In the genomic region with DNA sequence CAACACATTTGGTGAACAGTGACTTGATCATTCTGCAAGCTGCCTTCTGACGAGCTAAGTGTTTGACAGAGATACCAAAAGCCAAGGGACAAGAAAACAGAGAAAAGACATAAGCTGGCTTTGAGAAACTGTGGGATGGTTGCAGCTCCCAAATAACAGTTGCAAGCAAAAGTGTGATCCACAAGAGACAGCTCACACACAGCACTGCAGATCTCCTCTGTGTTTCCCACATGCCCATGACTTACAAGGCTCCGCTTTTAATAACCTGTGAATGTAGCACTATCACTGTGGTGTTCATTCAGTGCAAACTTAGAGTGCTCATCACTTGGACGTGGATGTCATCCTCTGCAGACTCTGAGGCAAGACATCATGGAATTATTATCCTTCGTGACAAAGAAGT, we compare ENCODE assay signal across 19 mouse cellular contexts.
"Had no signal": no experiment of that assay in that cellular context is flagged by ENCODE, and none has a peak within 500 bp of the region (broad histone marks: within the 10 kb centered on the region; RNA-seq: fewer than 3 reads in every experiment).

No protein-coding gene starts in this region.

- H3K9me3 ChIP-seq: midbrain, embryonic 10.5 days; midbrain, embryonic 12.5 days; neural tube, embryonic 13.5 days; neural tube, embryonic 15.5 days had no signal

- H3K4me1 ChIP-seq: midbrain, embryonic 12.5 days; neural tube, embryonic 13.5 days had no signal

- H3K4me3 ChIP-seq: midbrain, embryonic 10.5 days; midbrain, embryonic 12.5 days; myocyte; neural tube, embryonic 13.5 days; neural tube, embryonic 15.5 days had no signal

- H3K36me3 ChIP-seq: midbrain, embryonic 10.5 days had no signal

- H3K27ac ChIP-seq: midbrain, embryonic 10.5 days; midbrain, embryonic 12.5 days; neural tube, embryonic 13.5 days; neural tube, embryonic 15.5 days had no signal

- H3K4me2 ChIP-seq: lung, embryonic 14.5 days; midbrain, embryonic 12.5 days; neural tube, embryonic 13.5 days; neural tube, embryonic 15.5 days had no signal

- DNase-seq: lung, adult 18-20 months; lung, embryonic 14.5 days; lung, postnatal 10 days; lung, postnatal 4 days; midbrain, embryonic 14.5 days; retina, postnatal 1 day; right cerebral cortex, adult 18-20 months; right cerebral cortex, postnatal 25 days; right cerebral cortex, postnatal 4 days; spleen, adult 18-20 months; thymus, adult 18-20 months; thymus, postnatal 14 days; thymus, postnatal 36 days had no signal

- H3K27me3 ChIP-seq: midbrain, embryonic 12.5 days; neural tube, embryonic 13.5 days; neural tube, embryonic 15.5 days had no signal

- H3K9ac ChIP-seq: lung, embryonic 14.5 days; midbrain, embryonic 12.5 days; neural tube, embryonic 13.5 days; neural tube, embryonic 15.5 days had no signal

- ATAC-seq: midbrain, embryonic 16.5 days had no signal
